Mouse (Mus musculus): Measurements from ENCODE around the gene Dlx6. TPM values are rescaled to one million over a fixed set of nuclear protein-coding genes. Genes with fewer than 3 reads are reported as not detected.

Dlx6 gene
- polyA plus RNA-seq (2015; fragmentation: Nextera tagmentation; extraction: Ambion mirVana), result not detected in 2 replicates

DNA sequence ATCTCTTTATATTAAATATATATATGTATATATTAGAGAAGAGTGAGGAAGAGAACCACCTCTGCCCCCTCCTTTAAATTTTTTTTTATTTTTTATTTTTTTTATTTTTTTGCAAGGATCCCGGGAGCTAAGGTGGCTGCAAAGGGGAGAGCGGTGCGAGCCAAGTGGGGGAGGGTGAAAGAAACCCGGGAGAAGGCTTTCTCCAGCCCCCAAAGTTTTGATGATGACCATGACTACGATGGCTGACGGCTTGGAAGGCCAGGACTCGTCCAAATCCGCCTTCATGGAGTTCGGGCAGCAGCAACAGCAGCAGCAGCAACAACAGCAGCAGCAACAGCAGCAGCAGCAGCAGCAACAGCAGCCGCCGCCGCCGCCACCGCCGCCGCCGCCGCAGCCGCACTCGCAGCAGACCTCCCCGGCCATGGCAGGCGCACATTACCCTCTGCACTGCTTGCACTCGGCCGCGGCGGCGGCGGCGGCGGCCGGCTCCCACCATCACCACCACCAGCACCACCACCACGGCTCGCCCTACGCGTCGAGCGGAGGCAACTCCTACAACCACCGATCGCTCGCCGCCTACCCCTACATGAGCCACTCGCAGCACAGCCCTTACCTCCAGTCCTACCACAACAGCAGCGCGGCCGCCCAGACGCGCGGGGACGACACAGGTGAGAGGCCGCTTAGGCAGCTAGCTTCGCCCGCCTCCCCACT, at the start of gene Dlx6:
Gene Dlx6 (plus strand): TSS at position 175 of the 711 bp plus-strand sequence.
- DNase-seq (ENCODE audit: low spot score) (no peak), ATAC-seq (replicated peaks; ENCODE audit: low FRiP score, low read depth) (peak; percentile 64; the same call in 1 of the 2 replicates)
- no peaks in the 10 kb centered on the region for H3K36me3 ChIP-seq (ENCODE audit: insufficient read depth, low read length)
- H3K4me2 ChIP-seq (ENCODE audit: low read length), result peak within 1 kb of the TSS; percentile 63
- H3K27ac ChIP-seq, result no peak within 1 kb of the TSS
- H3K4me3 ChIP-seq (replicated peaks; ENCODE audit: low read depth, low read length), result peak within 1 kb of the TSS; percentile 27
- peaks cover 6% of the 10 kb centered on the region for H3K4me1 ChIP-seq (replicated peaks; ENCODE audit: insufficient read depth, low read length)
- WGBS, result under 1% methylated on average over 37 of the region's 52 CpGs
- no peaks in the 10 kb centered on the region for H3K9me3 ChIP-seq (replicated peaks; ENCODE audit: low read length)
- TF ChIP-seq CTCF (IDR thresholded peaks at IDR 0.05; ENCODE audit: low read depth), result no peak
- H3K27me3 ChIP-seq (ENCODE audit: insufficient read depth, low read length), result peaks cover 79% of the 10 kb centered on the region
- no peak within 1 kb of the TSS for H3K9ac ChIP-seq (ENCODE audit: low read depth, low read length)

DNA sequence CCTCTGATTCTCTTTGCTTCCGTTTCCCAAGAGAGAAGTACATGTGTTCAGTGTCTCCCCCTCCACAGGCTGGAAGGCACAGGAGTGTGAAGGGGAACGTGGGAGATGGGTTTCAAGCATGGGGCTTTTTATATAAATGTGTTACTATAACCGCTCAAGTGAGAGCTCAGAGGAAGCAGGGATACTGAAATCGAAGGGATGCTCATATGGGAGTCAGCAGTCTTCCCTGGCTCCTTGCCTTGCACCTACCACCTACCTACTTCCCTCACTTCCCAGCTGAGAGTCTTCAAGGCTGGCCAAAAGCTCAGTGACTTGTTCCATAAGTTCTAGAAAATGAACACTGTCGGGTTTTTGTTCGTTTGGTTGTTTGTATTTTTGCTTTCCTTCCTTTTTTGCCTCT, 46.3 kb upstream of the Dlx6 start:
- Histone ChIP-seq H3K27ac (no peak overlapping the region), H3K27me3 (ENCODE audit: insufficient read depth, low read length) (no peaks in the 10 kb centered on the region), H3K4me1 (replicated peaks; ENCODE audit: insufficient read depth, low read length) (no peaks in the 10 kb centered on the region), H3K9ac (ENCODE audit: low read depth, low read length) (no peak overlapping the region), H3K4me2 (ENCODE audit: low read length) (no peak overlapping the region), H3K4me3 (replicated peaks; ENCODE audit: low read depth, low read length) (no peak overlapping the region), H3K36me3 (ENCODE audit: insufficient read depth, low read length) (no peaks in the 10 kb centered on the region), H3K9me3 (replicated peaks; ENCODE audit: low read length) (no peaks in the 10 kb centered on the region)
- WGBS, result 75% methylated on average over 6 of the region's 6 CpGs
- TF ChIP-seq CTCF (IDR thresholded peaks at IDR 0.05; ENCODE audit: low read depth), result no peak
- DNase-seq (ENCODE audit: low spot score) (no peak), ATAC-seq (replicated peaks; ENCODE audit: low FRiP score, low read depth) (no peak)

DNA sequence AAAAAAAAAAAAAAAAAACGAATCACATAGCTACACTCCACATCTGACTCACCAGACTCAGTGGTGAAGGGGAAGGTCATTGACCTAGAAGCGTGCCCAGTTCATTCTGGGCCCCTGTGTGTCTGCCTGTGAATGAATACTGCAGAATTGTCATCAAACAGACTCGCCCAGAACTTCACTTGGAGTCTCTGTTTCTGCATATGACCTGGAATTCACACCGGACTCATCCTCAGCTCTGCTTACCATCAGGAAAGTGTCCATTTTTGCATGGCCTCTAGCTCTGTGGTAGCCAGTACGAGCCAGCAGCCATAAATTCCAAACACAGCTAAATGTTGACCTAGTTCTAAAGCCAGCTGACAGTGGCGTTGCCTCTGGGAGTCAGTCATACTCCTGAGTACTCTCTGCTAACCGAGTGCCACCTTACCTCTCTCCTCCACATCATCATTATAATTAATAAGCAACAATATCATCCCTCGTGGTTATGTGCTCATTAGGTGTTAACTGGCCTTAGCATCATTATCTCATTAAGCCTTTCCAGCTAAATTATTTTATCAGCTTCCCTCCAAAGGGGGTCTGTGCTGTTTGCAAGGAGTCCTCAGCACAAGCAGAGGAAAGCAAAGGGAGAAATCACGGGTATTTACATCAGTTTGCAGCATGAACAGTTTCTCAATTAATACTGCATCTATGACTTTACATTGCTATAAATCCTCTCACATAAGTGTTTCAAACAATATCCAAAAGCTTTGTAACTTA, 44.9 kb upstream of the Dlx6 start:
- Histone ChIP-seq H3K4me2 (ENCODE audit: low read length) (no peak overlapping the region), H3K9me3 (replicated peaks; ENCODE audit: low read length) (no peaks in the 10 kb centered on the region), H3K36me3 (ENCODE audit: insufficient read depth, low read length) (no peaks in the 10 kb centered on the region), H3K27me3 (ENCODE audit: insufficient read depth, low read length) (no peaks in the 10 kb centered on the region), H3K9ac (ENCODE audit: low read depth, low read length) (no peak overlapping the region), H3K4me3 (replicated peaks; ENCODE audit: low read depth, low read length) (no peak overlapping the region), H3K4me1 (replicated peaks; ENCODE audit: insufficient read depth, low read length) (no peaks in the 10 kb centered on the region), H3K27ac (no peak overlapping the region)
- no peak for TF ChIP-seq CTCF (IDR thresholded peaks at IDR 0.05; ENCODE audit: low read depth)
- ATAC-seq (replicated peaks; ENCODE audit: low FRiP score, low read depth) (no peak), DNase-seq (ENCODE audit: low spot score) (no peak)
- WGBS, result 33% methylated on average over 8 of the region's 9 CpGs

DNA sequence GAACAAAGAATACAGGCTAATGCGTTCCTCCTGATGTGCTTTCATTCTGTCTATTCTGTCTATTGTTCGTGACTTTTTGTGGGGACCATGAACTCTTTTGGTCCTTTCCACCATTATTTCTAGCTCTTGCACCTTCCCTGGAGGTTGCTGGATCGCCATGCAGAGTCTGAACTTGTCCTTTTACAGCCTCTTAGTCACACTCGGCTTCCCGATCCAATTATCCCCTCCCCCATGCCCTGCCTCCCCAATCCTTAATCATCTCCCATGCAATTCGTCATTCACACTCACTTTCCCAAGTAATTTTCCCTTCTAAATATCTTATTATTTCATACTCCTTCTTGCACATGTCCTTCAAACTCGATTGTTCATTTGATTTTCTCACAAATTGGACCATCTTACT, 44.0 kb upstream of the Dlx6 start:
- DNase-seq (ENCODE audit: low spot score) (no peak), ATAC-seq (replicated peaks; ENCODE audit: low FRiP score, low read depth) (no peak)
- Histone ChIP-seq H3K27me3 (ENCODE audit: insufficient read depth, low read length) (no peaks in the 10 kb centered on the region), H3K9me3 (replicated peaks; ENCODE audit: low read length) (no peaks in the 10 kb centered on the region), H3K4me2 (ENCODE audit: low read length) (no peak overlapping the region), H3K9ac (ENCODE audit: low read depth, low read length) (no peak overlapping the region), H3K27ac (no peak overlapping the region), H3K4me3 (replicated peaks; ENCODE audit: low read depth, low read length) (no peak overlapping the region), H3K36me3 (ENCODE audit: insufficient read depth, low read length) (no peaks in the 10 kb centered on the region), H3K4me1 (replicated peaks; ENCODE audit: insufficient read depth, low read length) (no peaks in the 10 kb centered on the region)
- 23% methylated on average over 7 of the region's 7 CpGs for WGBS
- TF ChIP-seq CTCF (IDR thresholded peaks at IDR 0.05; ENCODE audit: low read depth), result no peak

GRCm38 (mm10) chr6:6825313-6825712, 37.8 kb upstream of the Dlx6 start:
- no peak overlapping the region for H3K27ac ChIP-seq
- no peak overlapping the region for H3K4me2 ChIP-seq (ENCODE audit: low read length)
- no peak overlapping the region for H3K9ac ChIP-seq (ENCODE audit: low read depth, low read length)
- ATAC-seq (replicated peaks; ENCODE audit: low FRiP score, low read depth) (no peak), DNase-seq (ENCODE audit: low spot score) (no peak)
- TF ChIP-seq CTCF (IDR thresholded peaks at IDR 0.05; ENCODE audit: low read depth), result no peak
- no peaks in the 10 kb centered on the region for H3K27me3 ChIP-seq (ENCODE audit: insufficient read depth, low read length)
- no peaks in the 10 kb centered on the region for H3K36me3 ChIP-seq (ENCODE audit: insufficient read depth, low read length)
- H3K4me1 ChIP-seq (replicated peaks; ENCODE audit: insufficient read depth, low read length), result no peaks in the 10 kb centered on the region
- no peak overlapping the region for H3K4me3 ChIP-seq (replicated peaks; ENCODE audit: low read depth, low read length)
- H3K9me3 ChIP-seq (replicated peaks; ENCODE audit: low read length), result no peaks in the 10 kb centered on the region

DNA sequence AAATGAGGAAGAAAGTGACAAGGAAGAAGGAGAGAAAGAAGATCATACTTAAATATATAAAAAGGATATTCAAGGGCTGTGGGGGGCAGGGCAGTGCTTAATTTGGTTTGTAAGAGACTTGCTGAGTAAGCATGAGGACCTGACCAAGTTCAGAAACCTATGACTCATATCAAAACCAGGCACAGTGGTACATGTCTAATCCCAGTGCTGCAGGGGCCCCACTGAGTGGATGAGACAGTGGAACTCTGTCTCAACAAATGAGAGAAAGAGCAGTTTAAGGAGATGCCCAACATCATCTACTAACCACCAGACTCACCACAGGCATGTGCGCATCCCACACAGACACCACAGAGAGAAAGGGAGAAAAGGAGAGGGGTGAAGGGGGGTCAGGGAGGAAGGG, 36.3 kb upstream of the Dlx6 start:
- Histone ChIP-seq H3K36me3 (ENCODE audit: insufficient read depth, low read length) (no peaks in the 10 kb centered on the region), H3K4me3 (replicated peaks; ENCODE audit: low read depth, low read length) (no peak overlapping the region), H3K27ac (no peak overlapping the region), H3K4me2 (ENCODE audit: low read length) (no peak overlapping the region), H3K27me3 (ENCODE audit: insufficient read depth, low read length) (no peaks in the 10 kb centered on the region), H3K9me3 (replicated peaks; ENCODE audit: low read length) (no peaks in the 10 kb centered on the region), H3K4me1 (replicated peaks; ENCODE audit: insufficient read depth, low read length) (no peaks in the 10 kb centered on the region), H3K9ac (ENCODE audit: low read depth, low read length) (no peak overlapping the region)
- 75% methylated on average over 1 of the region's 1 CpGs for WGBS
- DNase-seq (ENCODE audit: low spot score), result no peak
- no peak for ATAC-seq (replicated peaks; ENCODE audit: low FRiP score, low read depth)
- no peak for TF ChIP-seq CTCF (IDR thresholded peaks at IDR 0.05; ENCODE audit: low read depth)
